Mouse (Mus musculus) fat pad, adult 2 months (tissue): ENCODE measurements around the gene Sec22b.

Experiments
- DNase-seq: peaks from one replicate; pipeline ENCODE4 v3.0.0-alpha.2; 2011; ENCODE audit warnings: low read depth, low spot score; ENCODE audit errors: extremely low read depth

The Sec22b gene

GRCm38 (mm10) chr3:97900516-97901490 is at the start of gene Sec22b:
TSS of gene Sec22b (plus strand) at chr3:97901190.
- peak; percentile 68 for DNase-seq

DNA sequence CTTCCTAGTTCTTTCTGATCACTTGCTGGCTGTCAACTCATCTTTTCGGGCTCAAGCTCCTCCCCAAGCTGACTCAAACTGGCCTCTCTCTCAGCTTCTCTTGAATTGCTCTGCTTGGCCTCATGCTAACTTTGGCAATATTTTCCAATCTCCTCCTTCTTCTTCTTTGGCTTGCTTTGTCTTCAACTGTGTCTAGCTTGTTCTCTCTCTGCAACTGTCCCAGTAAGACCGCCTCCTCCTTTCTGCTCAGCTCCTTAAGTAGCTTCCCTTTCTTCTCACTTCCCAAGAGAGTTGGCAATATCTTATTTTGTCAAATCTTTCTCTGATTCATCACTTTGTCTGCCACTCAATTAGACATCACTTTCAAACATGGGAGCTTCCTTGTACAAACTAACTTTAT is 49.2 kb upstream of the Sec22b start:
- DNase-seq = no peak

DNA sequence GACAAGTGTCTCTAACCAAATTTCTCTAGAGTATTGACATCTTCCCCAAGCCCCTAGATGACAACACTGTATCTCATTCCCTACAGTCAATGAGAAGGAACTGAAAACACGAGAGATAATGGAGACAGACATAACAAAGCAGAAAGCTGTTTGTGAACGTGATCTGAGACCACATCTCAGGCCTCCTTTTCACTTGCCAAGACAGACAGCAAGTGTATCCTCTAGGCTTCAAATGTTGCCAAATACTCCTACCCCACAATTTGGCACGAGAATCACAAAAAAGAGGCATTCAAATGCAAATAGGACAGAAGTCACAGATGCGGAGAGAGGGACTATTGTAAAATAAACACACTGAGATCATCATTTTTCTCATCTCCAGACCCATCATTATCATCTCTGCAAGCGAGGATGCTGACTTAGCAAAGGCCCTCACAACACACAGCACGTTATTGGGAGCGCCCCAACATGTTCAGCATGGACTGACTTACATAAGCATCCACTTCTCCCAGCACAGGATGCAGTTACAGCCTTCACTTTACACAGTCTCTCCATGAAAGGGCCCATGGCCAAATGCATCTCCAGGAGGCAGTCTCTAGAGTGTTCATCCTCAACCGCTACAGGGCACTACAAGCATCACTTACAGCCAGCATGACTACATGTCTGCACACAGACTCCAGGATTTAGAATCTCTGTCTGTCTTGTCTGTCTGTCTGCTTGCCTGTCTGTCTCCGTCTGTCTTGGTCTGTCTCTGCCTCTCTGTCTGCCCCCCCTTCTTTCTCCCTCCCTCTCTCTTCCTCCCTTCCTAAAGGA is 46.2 kb upstream of the Sec22b start:
- no peak for DNase-seq

- DNase-seq = no peak
Observed at GRCm38 (mm10) chr3:97859400-97859799, 41.6 kb upstream of the Sec22b start.

- DNase-seq = no peak
Observed at GRCm38 (mm10) chr3:97860820-97861451, 40.1 kb upstream of the Sec22b start.

DNA sequence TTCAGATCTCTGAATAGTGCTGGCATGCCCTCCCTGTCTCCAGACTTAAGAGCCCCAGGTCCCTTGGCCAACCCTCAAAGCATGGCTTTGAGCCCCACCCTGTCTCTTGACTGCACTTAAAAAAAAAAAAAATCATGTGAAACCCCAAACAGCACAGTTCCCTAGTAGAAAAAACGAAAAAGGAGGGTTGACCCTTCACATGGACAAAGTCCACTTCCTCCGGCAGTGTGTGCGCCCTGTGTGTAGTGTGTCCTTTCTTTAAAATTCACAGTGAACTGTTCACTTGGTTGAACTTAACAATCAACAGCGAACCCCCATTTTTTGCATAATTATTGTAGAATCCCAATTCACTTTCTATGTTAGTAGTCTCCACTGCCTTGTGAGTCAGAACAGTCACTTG is 34.3 kb upstream of the Sec22b start:
- DNase-seq = no peak

- DNase-seq = no peak
Observed at GRCm38 (mm10) chr3:97867221-97868023, 33.6 kb upstream of the Sec22b start.

GRCm38 (mm10) chr3:97868024-97868689 is 32.8 kb upstream of the Sec22b start:
- no peak for DNase-seq

DNA sequence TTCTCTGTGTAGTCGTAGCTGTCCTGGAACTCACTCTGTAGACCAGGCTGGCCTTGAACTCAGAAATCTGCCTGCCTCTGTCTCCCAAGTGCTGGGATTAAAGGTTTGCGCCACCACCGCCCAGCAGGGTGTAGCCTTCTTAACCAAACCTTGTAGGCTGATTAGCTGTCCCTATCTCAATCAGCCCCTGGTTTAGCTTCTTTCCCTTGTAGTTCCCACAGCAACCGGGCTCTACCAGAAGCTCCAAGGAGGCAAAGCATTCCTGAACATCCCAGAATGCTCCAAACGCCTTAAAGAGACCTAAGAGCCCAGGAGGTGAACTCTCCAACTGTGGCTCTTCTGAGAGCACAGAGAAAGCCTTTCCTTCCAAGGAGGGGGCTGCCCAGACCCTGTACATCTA is 32.3 kb upstream of the Sec22b start:
- DNase-seq = no peak

DNA sequence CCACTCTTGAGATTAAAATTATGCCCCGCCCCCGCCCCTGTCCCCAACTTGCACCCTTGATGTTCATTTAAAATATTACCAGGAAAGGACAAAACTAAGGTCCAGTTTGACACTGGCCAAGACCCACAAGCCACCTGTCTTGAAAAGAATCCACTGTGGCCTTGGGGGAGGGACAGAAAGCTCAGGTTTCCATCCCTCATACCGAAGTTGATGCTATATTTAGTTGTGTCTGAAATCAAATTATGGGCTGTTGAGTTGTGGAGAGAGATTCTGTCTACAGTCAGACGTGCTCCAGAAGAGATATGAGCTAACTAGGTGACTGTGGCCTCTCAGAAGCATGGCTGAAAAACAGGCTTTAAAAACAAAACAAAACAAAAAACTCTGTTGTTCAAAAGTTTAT is 31.3 kb upstream of the Sec22b start:
- DNase-seq = no peak

DNA sequence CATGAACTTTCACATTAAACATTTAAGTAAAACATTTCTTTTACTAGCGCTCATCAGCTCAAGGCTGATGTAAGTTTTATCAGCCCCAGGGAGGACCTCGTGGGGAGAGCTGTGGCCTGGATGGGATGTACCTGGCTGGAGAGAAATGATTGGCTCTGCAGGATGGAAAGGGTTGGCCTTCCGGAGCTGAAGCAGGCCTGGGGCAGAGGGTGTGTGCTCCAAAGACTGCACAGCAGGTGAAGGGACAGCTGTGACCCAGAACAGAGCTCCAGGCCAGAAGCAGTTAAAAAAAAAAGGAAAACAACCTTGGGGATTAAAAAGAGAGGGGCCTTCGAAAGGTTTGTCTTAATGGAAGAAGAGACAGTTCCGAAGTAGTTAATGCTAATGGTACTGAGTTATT is 26.2 kb upstream of the Sec22b start:
- no peak for DNase-seq

DNA sequence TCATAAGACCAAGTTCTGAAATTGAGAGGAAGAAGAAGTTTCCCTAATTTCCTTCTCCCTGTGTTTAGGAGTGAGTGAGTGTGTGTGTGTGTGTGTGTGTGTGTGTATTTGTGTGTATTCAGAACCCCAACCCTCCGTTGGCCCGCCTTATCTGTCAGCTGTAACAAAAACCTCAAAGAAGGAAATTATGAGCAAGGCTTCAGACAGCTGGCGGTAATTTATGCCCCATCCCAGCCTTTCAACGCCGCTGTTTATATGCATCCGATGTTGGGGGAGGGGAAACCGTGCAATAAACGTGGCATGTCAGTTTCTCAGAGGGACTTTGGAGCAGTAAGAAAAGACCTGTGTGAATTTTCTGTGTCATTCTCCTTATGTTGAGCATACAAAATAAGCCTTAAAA is 24.7 kb upstream of the Sec22b start:
- no peak for DNase-seq

GRCm38 (mm10) chr3:97879222-97879621 is 21.8 kb upstream of the Sec22b start:
- DNase-seq = no peak

GRCm38 (mm10) chr3:97881576-97881975 is 19.4 kb upstream of the Sec22b start:
- no peak for DNase-seq

DNA sequence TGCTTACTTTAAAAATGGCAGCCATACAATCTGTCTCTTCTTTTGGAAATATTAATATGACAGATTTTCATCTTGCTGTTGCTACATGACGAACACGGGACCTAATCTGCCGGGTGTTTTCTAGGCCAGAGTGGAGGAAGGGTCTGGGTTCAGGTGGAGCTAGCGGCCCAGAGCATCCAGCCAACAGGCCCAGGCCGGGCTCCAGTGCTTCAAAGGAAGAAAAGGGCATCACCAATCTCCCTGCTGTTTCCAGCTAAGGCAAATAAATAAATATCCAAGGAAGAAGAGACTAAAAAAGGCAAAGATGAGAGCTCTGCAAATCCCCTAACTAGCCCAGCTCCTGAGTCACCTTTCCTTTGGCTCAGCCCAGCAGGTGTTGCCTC is 13.2 kb upstream of the Sec22b start:
- no peak for DNase-seq

- no peak for DNase-seq
Observed at GRCm38 (mm10) chr3:97888168-97888901, 12.7 kb upstream of the Sec22b start, which contains the start of gene Pde4dip. TSS of gene Pde4dip (minus strand) at chr3:97888707.

GRCm38 (mm10) chr3:97890205-97890604 is 10.8 kb upstream of the Sec22b start:
- no peak for DNase-seq

DNA sequence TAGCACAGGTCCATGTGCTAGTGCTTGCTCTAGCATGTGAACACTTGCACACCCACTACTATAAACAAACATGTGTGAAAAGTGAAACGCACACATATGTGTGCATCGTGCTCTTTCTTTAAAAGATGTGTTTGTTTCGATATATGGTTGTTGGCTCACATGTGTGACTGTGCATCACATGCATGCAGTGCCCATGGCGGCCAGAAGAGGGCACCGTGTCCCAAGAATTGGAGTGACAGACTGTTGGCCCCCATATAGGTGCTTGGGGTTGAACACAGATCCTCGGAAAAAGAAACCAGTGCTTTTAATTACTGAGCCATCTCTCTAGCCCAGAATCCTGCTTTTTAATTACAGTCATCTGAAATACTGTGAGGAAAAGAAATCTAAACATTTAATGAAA is 6.3 kb upstream of the Sec22b start:
- DNase-seq = no peak

GRCm38 (mm10) chr3:97898381-97898780 is 2.6 kb upstream of the Sec22b start:
- no peak for DNase-seq
